Mouse (Mus musculus) ZHBTc4 (cell line): ENCODE data around the gene Fam178b.
"Not testable (repeated sequence)": the region's sequence is repeated elsewhere in the genome, so short reads cannot be mapped to it uniquely, and the experiment has no call there.

Experiments
- DNase-seq: peaks from one replicate; pipeline ENCODE4 v3.0.0-alpha.2; 2011; ENCODE audit warnings: low read depth, low spot score

The Fam178b gene

GRCm38 (mm10) chr1:36546888-36547471 is 136.0 kb downstream of the Fam178b start, which contains the start of gene Ankrd39:
TSS of gene Ankrd39 (minus strand) at chr1:36547445.
- DNase-seq = peak; percentile 99

- DNase-seq = peak; percentile 68
These were observed 137.0 kb downstream of the Fam178b start for GRCm38 (mm10) chr1:36545845-36546600.

GRCm38 (mm10) chr1:36545382-36545781 is 137.6 kb downstream of the Fam178b start:
- no peak for DNase-seq

- no peak for DNase-seq
These were observed 140.1 kb downstream of the Fam178b start for GRCm38 (mm10) chr1:36542925-36543324.

- DNase-seq = no peak
These were observed 141.1 kb downstream of the Fam178b start for GRCm38 (mm10) chr1:36541844-36542243.

GRCm38 (mm10) chr1:36540807-36541206 is 142.2 kb downstream of the Fam178b start:
- DNase-seq = no peak

GRCm38 (mm10) chr1:36540132-36540531 is 142.9 kb downstream of the Fam178b start:
- no peak for DNase-seq

GRCm38 (mm10) chr1:36539186-36539585 is 143.8 kb downstream of the Fam178b start, which contains the start of gene Gm42417:
TSS of gene Gm42417 (minus strand) at chr1:36539429.
- DNase-seq = no peak

GRCm38 (mm10) chr1:36538727-36539126 is 144.3 kb downstream of the Fam178b start:
- DNase-seq = no peak

GRCm38 (mm10) chr1:36536783-36537182 is 146.2 kb downstream of the Fam178b start, which contains the start of gene Ankrd23:
TSS of gene Ankrd23 (minus strand) at chr1:36536883.
- not testable (repeated sequence) for DNase-seq

GRCm38 (mm10) chr1:36536397-36536728 is 146.6 kb downstream of the Fam178b start:
- DNase-seq = no peak

GRCm38 (mm10) chr1:36535477-36536396 is 147.2 kb downstream of the Fam178b start:
- DNase-seq = no peak

- DNase-seq = no peak
These were observed 148.4 kb downstream of the Fam178b start for GRCm38 (mm10) chr1:36534595-36535058.

- DNase-seq = no peak
These were observed 149.4 kb downstream of the Fam178b start for GRCm38 (mm10) chr1:36533546-36533945.

GRCm38 (mm10) chr1:36531461-36531860 is 151.5 kb downstream of the Fam178b start:
- DNase-seq = no peak

- no peak for DNase-seq
These were observed 152.0 kb downstream of the Fam178b start for GRCm38 (mm10) chr1:36530962-36531361.

GRCm38 (mm10) chr1:36530485-36530884 is 152.5 kb downstream of the Fam178b start:
- DNase-seq = no peak

- DNase-seq = no peak
These were observed 153.1 kb downstream of the Fam178b start for GRCm38 (mm10) chr1:36529875-36530274.

GRCm38 (mm10) chr1:36529274-36529673 is 153.7 kb downstream of the Fam178b start:
- DNase-seq = no peak

GRCm38 (mm10) chr1:36528351-36528750 is 154.6 kb downstream of the Fam178b start:
- DNase-seq = peak; percentile 70

- no peak for DNase-seq
These were observed 156.1 kb downstream of the Fam178b start for GRCm38 (mm10) chr1:36526903-36527302.

GRCm38 (mm10) chr1:36525774-36526173 is 157.2 kb downstream of the Fam178b start:
- no peak for DNase-seq
